Mouse (Mus musculus) C2C12 (cell line): ENCODE data around the gene Dnm1.

ENCODE experiments used
- CEBPB ChIP-seq: IDR thresholded peaks from one replicate; pipeline ENCODE4 v1.6.1; 2011; ENCODE audit warnings: low read depth, mild to moderate bottlenecking, control low read depth, moderate library complexity
- CTCF ChIP-seq: IDR thresholded peaks from one replicate; pipeline ENCODE4 v1.5.1; 2011; ENCODE audit not compliant: control insufficient read depth, insufficient read depth, insufficient read length
- FOSL1 ChIP-seq: IDR thresholded peaks from one replicate; pipeline ENCODE4 v1.8.0; 2011; ENCODE audit warnings: mild to moderate bottlenecking, low read length; ENCODE audit not compliant: poor library complexity, insufficient read depth, severe bottlenecking
- MAX ChIP-seq: IDR thresholded peaks from one replicate; pipeline ENCODE4 v1.6.1; 2011; ENCODE audit warnings: mild to moderate bottlenecking, control low read depth
- MYOG ChIP-seq: IDR thresholded peaks from one replicate; pipeline ENCODE4 v1.6.1; 2011; ENCODE audit not compliant: control insufficient read depth, insufficient read length; ENCODE audit errors: extremely low read depth
- USF1 ChIP-seq: IDR thresholded peaks from one replicate; pipeline ENCODE4 v1.6.1; 2011; ENCODE audit warnings: low read depth, mild to moderate bottlenecking, control low read depth, moderate library complexity

GRCm38 (mm10) chr2:32302952-32303351, 50.2 kb downstream of the Dnm1 start:
- TF ChIP-seq CTCF (no peak), CEBPB (no peak), USF1 (no peak), MYOG (no peak), MAX (no peak), FOSL1 (no peak)
